Mouse (Mus musculus) induced T-regulatory cell, adult 2 months (primary cell): ENCODE measurements around the gene Gmcl1.

Experiments used
- DNase-seq: peaks from one replicate; pipeline ENCODE4 v3.0.0-alpha.2; 2012; ENCODE audit warnings: low read depth

Gene Gmcl1

GRCm38 (mm10) chr6:86660161-86660877 is 72.9 kb downstream of the Gmcl1 start:
- no peak for DNase-seq

DNA sequence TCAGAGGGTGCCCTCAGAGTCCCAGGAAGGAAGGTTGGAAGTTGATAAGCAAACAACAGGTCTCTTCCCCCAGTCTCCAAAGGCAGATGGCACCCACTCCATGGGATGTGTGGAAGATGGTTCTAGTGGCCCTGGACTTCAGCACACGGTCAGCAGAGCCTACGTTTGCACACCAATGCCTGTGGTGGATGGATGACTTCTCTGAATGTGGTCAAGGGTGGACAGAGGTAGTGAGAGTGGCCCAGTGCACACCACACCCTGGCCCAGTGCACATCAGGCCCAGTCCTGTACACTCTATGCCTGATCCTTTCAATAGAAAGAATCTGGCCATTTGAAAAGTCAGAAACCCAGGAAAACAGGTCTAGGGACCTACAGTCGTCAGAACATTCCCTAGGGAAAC is 74.7 kb downstream of the Gmcl1 start:
- DNase-seq, result no peak

DNA sequence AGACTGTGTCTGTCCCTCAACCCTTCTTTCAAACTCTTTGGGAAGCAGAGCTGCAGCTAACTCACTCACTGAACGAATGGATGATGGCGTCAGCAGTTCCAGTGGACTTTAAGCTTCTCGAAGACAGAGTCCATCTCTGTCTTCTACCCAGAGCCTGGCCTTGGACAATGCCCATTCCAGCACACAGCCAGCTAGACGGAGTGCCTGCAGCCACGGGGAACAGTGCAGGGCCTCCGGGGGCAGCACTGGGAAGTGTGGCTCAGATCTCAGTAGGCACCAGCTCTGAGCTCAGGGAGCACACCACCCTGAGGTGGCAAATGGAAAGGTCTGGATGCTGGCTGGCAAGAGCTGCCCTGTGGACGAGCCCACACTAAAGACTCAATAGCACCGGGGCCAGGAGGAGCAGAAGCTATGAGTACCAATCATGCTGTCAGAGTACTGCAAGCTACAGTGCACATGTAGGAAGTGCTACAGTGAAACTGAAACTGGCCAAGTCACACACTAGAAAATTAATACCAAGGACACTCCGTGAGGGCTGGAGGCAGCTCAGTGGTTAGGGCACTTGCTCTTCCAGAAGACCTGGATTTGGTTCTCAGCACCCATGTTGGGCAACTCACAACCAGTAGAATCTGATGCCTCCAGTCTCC is 78.8 kb downstream of the Gmcl1 start:
- DNase-seq, result peak; percentile 48

DNA sequence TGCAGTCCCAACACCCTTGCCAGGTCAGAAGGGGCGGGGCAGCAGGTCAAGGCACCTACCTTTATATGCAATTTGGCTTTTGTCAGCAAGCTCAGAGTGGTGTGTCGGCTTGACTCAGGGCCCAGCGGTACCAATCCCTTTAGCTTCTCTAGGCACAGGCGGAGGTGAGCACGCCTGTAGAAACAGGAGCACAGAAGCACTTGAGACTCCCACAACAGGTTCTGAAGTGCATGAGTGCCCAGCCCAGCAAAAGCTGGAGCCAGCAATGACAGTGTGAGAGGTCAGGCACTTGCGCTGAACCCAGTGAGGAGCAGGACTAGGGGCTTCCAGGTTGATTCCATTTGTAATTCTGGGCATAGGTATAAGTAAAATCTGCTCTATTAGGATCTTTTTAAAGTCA is 80.2 kb downstream of the Gmcl1 start:
- no peak for DNase-seq

- no peak for DNase-seq
These were observed 87.0 kb downstream of the Gmcl1 start for GRCm38 (mm10) chr6:86646143-86646542.

DNA sequence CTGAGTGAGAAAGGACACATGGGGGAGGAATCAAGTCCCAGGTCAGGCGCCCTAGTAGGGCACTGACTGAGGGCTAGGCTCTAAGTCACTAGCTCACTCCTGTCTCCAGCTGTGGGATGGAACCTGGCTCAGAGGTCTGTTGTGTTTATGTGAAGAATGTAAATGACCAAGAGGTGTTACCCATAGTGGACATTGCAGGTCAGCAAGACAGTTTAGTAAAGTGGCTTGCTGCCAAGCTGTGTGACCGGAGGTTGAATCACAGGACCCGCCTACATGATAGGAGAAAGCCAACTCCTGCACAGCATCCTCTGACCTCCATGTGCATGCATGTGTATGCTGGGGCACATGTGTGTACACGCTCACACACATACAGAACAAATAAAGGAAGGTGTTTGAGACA is 87.6 kb downstream of the Gmcl1 start:
- DNase-seq, result no peak

GRCm38 (mm10) chr6:86644775-86645400 is 88.3 kb downstream of the Gmcl1 start:
- DNase-seq, result peak; percentile 76
